Mouse (Mus musculus) liver, embryonic 12.5 days (tissue): ENCODE measurements at regions not wholly inside any gene's neighbourhood (a gene's known extent, or its start where the extent isn't known, plus 50 kb on each side); places are given as distances from the start of the nearest gene placed in this dataset.

ENCODE experiments used
- ATAC-seq: fragments of 200-750 bp; cut with Nextera tagmentation; 2 replicates; pipeline ENCODE4 v1.8.0; 2017; ENCODE audit warnings: moderate number of reproducible peaks, mild to moderate bottlenecking, moderate library complexity
- H3K27ac ChIP-seq: fragments of 300-500 bp; sonication (generic); 2 replicates; pipeline ENCODE4 v1.5.1; 2016; ENCODE audit warnings: mild to moderate bottlenecking
- H3K27me3 ChIP-seq: fragments of 300-500 bp; sonication (generic); replicated peaks from 2 replicates; pipeline ENCODE4 v1.6.1; 2016; ENCODE audit warnings: mild to moderate bottlenecking, moderate library complexity
- H3K36me3 ChIP-seq: fragments of 300-500 bp; sonication (generic); 2 replicates; pipeline ENCODE4 v1.6.1; 2016; ENCODE audit warnings: mild to moderate bottlenecking, moderate library complexity
- H3K4me1 ChIP-seq: fragments of 300-500 bp; sonication (generic); 2 replicates; pipeline ENCODE4 v1.6.1; 2016
- H3K4me2 ChIP-seq: fragments of 300-500 bp; sonication (generic); 2 replicates; pipeline ENCODE4 v1.6.1; 2016; ENCODE audit warnings: mild to moderate bottlenecking, moderate library complexity
- H3K4me3 ChIP-seq: fragments of 300-500 bp; sonication (generic); 2 replicates; pipeline ENCODE4 v1.5.1; 2016; ENCODE audit warnings: mild to moderate bottlenecking, moderate library complexity
- H3K9ac ChIP-seq: fragments of 300-500 bp; sonication (generic); 2 replicates; pipeline ENCODE4 v1.6.1; 2016; ENCODE audit warnings: mild to moderate bottlenecking, moderate library complexity
- H3K9me3 ChIP-seq: fragments of 300-500 bp; sonication (generic); replicated peaks from 2 replicates; pipeline ENCODE4 v1.6.1; 2016; ENCODE audit warnings: mild to moderate bottlenecking, moderate library complexity
- WGBS: fragments of 180-500 bp; shearing (Covaris S2); methylation state at CpG from one replicate; pipeline ENCODE4 v1.1.7; 2016; ENCODE audit not compliant: insufficient replicate concordance; 5-methylcytosine and 5-hydroxymethylcytosine counted together

- H3K4me1 ChIP-seq = no peaks in the 10 kb centered on the region
- no peak overlapping the region for H3K9ac ChIP-seq
- no peak overlapping the region for H3K4me3 ChIP-seq
- no peaks in the 10 kb centered on the region for H3K27me3 ChIP-seq
- no peaks in the 10 kb centered on the region for H3K9me3 ChIP-seq
- no peak for ATAC-seq
- no peak overlapping the region for H3K4me2 ChIP-seq
- WGBS = 61% methylated on average over 4 of the region's 4 CpGs
- no peaks in the 10 kb centered on the region for H3K36me3 ChIP-seq
- no peak overlapping the region for H3K27ac ChIP-seq
Measured at GRCm38 (mm10) chr1:75656592-75656991, 110.5 kb downstream of the Slc4a3 start.

- Histone ChIP-seq H3K9ac (no peak overlapping the region), H3K27ac (no peak overlapping the region), H3K4me1 (no peaks in the 10 kb centered on the region), H3K36me3 (no peaks in the 10 kb centered on the region), H3K9me3 (no peaks in the 10 kb centered on the region), H3K4me3 (no peak overlapping the region), H3K27me3 (0 out of 2 replicates have a peak, but pooled peaks cover 2% of the 10 kb centered on the region), H3K4me2 (no peak overlapping the region)
- no peak for ATAC-seq
- 65% methylated on average over 7 of the region's 7 CpGs for WGBS
Measured at GRCm38 (mm10) chr1:75660336-75661100, 114.5 kb downstream of the Slc4a3 start.

GRCm38 (mm10) chr1:75662141-75662990, 116.3 kb downstream of the Slc4a3 start:
- Histone ChIP-seq H3K36me3 (no peaks in the 10 kb centered on the region), H3K9me3 (no peaks in the 10 kb centered on the region), H3K27ac (no peak overlapping the region), H3K27me3 (0 out of 2 replicates have a peak, but pooled peaks cover 2% of the 10 kb centered on the region), H3K4me1 (no peaks in the 10 kb centered on the region), H3K4me3 (no peak overlapping the region), H3K9ac (no peak overlapping the region), H3K4me2 (no peak overlapping the region)
- WGBS = 35% methylated on average over 17 of the region's 17 CpGs
- no peak for ATAC-seq

- WGBS = 73% methylated on average over 6 of the region's 6 CpGs
- Histone ChIP-seq H3K27me3 (0 out of 2 replicates have a peak, but pooled peaks cover 6% of the 10 kb centered on the region), H3K9ac (no peak overlapping the region)
Measured at GRCm38 (mm10) chr1:75667736-75668269, 121.7 kb downstream of the Slc4a3 start.

GRCm38 (mm10) chr1:75676295-75676694, 130.2 kb downstream of the Slc4a3 start:
- no peak overlapping the region for H3K9ac ChIP-seq
- no peaks in the 10 kb centered on the region for H3K9me3 ChIP-seq
- H3K4me1 ChIP-seq = no peaks in the 10 kb centered on the region
- no peak for ATAC-seq
- H3K27me3 ChIP-seq = 0 out of 2 replicates have a peak, but pooled peaks cover 3% of the 10 kb centered on the region
- no peaks in the 10 kb centered on the region for H3K36me3 ChIP-seq
- no peak overlapping the region for H3K27ac ChIP-seq
- WGBS = 67% methylated on average over 4 of the region's 4 CpGs
- no peak overlapping the region for H3K4me2 ChIP-seq
- no peak overlapping the region for H3K4me3 ChIP-seq

More at GRCm38 (mm10) chr1:75667736-75668269, 121.7 kb downstream of the Slc4a3 start:
- H3K4me3 ChIP-seq = no peak overlapping the region
- H3K4me2 ChIP-seq = no peak overlapping the region
- H3K36me3 ChIP-seq = no peaks in the 10 kb centered on the region
- no peak overlapping the region for H3K27ac ChIP-seq
- ATAC-seq = no peak
- H3K4me1 ChIP-seq = no peaks in the 10 kb centered on the region
- H3K9me3 ChIP-seq = no peaks in the 10 kb centered on the region

- Histone ChIP-seq H3K4me1 (no peaks in the 10 kb centered on the region), H3K27ac (no peak overlapping the region), H3K4me2 (no peak overlapping the region), H3K27me3 (no peaks in the 10 kb centered on the region), H3K9me3 (peaks cover 7% of the 10 kb centered on the region), H3K9ac (no peak overlapping the region), H3K4me3 (no peak overlapping the region), H3K36me3 (no peaks in the 10 kb centered on the region)
- 65% methylated on average over 5 of the region's 5 CpGs for WGBS
- no peak for ATAC-seq
Measured at GRCm38 (mm10) chr1:75677695-75678094, 131.6 kb downstream of the Slc4a3 start.

GRCm38 (mm10) chr1:75678279-75678678, 132.2 kb downstream of the Slc4a3 start:
- no peak overlapping the region for H3K27ac ChIP-seq
- peaks cover 7% of the 10 kb centered on the region for H3K9me3 ChIP-seq
- H3K4me2 ChIP-seq = no peak overlapping the region
- H3K9ac ChIP-seq = no peak overlapping the region
- H3K4me3 ChIP-seq = no peak overlapping the region
- WGBS = 63% methylated on average over 4 of the region's 4 CpGs
- H3K27me3 ChIP-seq = no peaks in the 10 kb centered on the region
- H3K4me1 ChIP-seq = no peaks in the 10 kb centered on the region
- H3K36me3 ChIP-seq = no peaks in the 10 kb centered on the region
- no peak for ATAC-seq

GRCm38 (mm10) chr1:75680366-75680765, 134.3 kb downstream of the Slc4a3 start:
- Histone ChIP-seq H3K9me3 (peaks cover 7% of the 10 kb centered on the region), H3K27me3 (no peaks in the 10 kb centered on the region), H3K27ac (no peak overlapping the region), H3K4me3 (no peak overlapping the region), H3K4me1 (no peaks in the 10 kb centered on the region), H3K4me2 (no peak overlapping the region), H3K36me3 (no peaks in the 10 kb centered on the region), H3K9ac (no peak overlapping the region)
- 44% methylated on average over 10 of the region's 10 CpGs for WGBS
- ATAC-seq = no peak

GRCm38 (mm10) chr1:75681913-75682312, 135.8 kb downstream of the Slc4a3 start:
- WGBS = 77% methylated on average over 5 of the region's 5 CpGs

GRCm38 (mm10) chr1:75692781-75693180, 146.7 kb downstream of the Slc4a3 start:
- 89% methylated on average over 1 of the region's 1 CpGs for WGBS
- no peak for ATAC-seq
- no peaks in the 10 kb centered on the region for H3K27me3 ChIP-seq
- no peaks in the 10 kb centered on the region for H3K36me3 ChIP-seq
- H3K4me1 ChIP-seq = no peaks in the 10 kb centered on the region
- no peak overlapping the region for H3K4me2 ChIP-seq
- no peak overlapping the region for H3K4me3 ChIP-seq
- H3K9ac ChIP-seq = no peak overlapping the region
- H3K9me3 ChIP-seq = no peaks in the 10 kb centered on the region
- no peak overlapping the region for H3K27ac ChIP-seq

More at GRCm38 (mm10) chr1:75681913-75682312, 135.8 kb downstream of the Slc4a3 start:
- Histone ChIP-seq H3K4me3 (no peak overlapping the region), H3K9ac (no peak overlapping the region), H3K4me1 (no peaks in the 10 kb centered on the region), H3K27ac (no peak overlapping the region), H3K9me3 (peaks cover 7% of the 10 kb centered on the region), H3K4me2 (no peak overlapping the region), H3K36me3 (no peaks in the 10 kb centered on the region), H3K27me3 (no peaks in the 10 kb centered on the region)
- no peak for ATAC-seq

- H3K27ac ChIP-seq = no peak overlapping the region
- no peak for ATAC-seq
Measured at GRCm38 (mm10) chr1:75693231-75693914, 147.3 kb downstream of the Slc4a3 start.

More at GRCm38 (mm10) chr1:75693231-75693914, 147.3 kb downstream of the Slc4a3 start:
- Histone ChIP-seq H3K4me1 (no peaks in the 10 kb centered on the region), H3K9ac (no peak overlapping the region), H3K9me3 (no peaks in the 10 kb centered on the region), H3K27me3 (no peaks in the 10 kb centered on the region), H3K36me3 (no peaks in the 10 kb centered on the region), H3K4me2 (no peak overlapping the region), H3K4me3 (no peak overlapping the region)
- WGBS = 66% methylated on average over 12 of the region's 12 CpGs
